Mouse (Mus musculus) erythroblast, embryonic 14.5 days (primary cell): ENCODE data around the gene Cdh12.

ENCODE experiments used
- GATA1 ChIP-seq: IDR thresholded peaks from 2 replicates; pipeline ENCODE4 v1.6.1; 2012; ENCODE audit warnings: low read length, inconsistent platforms, mixed read lengths
- TAL1 ChIP-seq: IDR thresholded peaks from 3 replicates; pipeline ENCODE4 v1.6.1; 2012; ENCODE audit warnings: low read length, inconsistent platforms, mixed read lengths

DNA sequence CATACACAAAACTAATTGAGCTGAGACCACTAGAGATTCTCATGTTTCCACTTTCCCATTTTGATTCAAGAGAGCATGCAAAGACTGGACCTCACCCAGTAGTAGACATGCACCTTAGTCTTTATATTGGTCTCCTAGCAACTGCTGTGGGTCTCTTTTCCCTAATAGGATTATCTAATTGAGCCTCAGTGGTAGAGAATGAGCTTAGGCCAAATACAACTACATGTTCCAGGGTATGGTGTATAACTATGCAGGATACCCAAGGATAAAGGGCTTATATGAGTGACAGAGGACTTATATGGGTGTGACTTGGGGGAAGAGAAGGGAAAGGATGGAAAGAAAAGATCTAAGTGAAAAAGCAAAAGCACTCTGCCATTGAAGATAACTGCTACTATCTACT lies 683.9 kb downstream of the Cdh12 start:
- TF ChIP-seq GATA1 (no peak), TAL1 (no peak)
